Mouse (Mus musculus): ENCODE results near the gene Adcy3. TPM values are rescaled to one million over a fixed set of nuclear protein-coding genes. Genes with fewer than 3 reads are reported as not detected.
"Not testable (repeated sequence)": the region's sequence is repeated elsewhere in the genome, so short reads cannot be mapped to it uniquely, and the experiment has no call there.

Adcy3 gene
- polyA plus RNA-seq, 1 experiment from 2014 or later, result 7.7 TPM

GRCm38 (mm10) chr12:4209196-4209595, 76.3 kb downstream of the Adcy3 start:
- Histone ChIP-seq H3K4me2 (ENCODE audit: low read depth, low read length) (no peak overlapping the region), H3K36me3 (ENCODE audit: control insufficient read depth, insufficient read depth, low read length) (peaks cover 8% of the 10 kb centered on the region; the same call in 1 of the 2 replicates), H3K4me3 (replicated peaks; ENCODE audit: low read length) (no peak overlapping the region), H3K27me3 (ENCODE audit: control insufficient read depth, insufficient read depth, low read length) (no peaks in the 10 kb centered on the region), H3K27ac (ENCODE audit: low read length) (no peak overlapping the region), H3K4me1 (ENCODE audit: control insufficient read depth, insufficient read depth, low read length) (no peaks in the 10 kb centered on the region), H3K9me3 (replicated peaks; ENCODE audit: control insufficient read depth, low read length) (no peaks in the 10 kb centered on the region), H3K9ac (ENCODE audit: low read length) (no peak overlapping the region)
- WGBS, result 96% methylated on average over 9 of the region's 9 CpGs
- ATAC-seq (ENCODE audit: insufficient read depth, low FRiP score), result no peak

- H3K9me3 ChIP-seq (replicated peaks; ENCODE audit: control insufficient read depth, low read length), result no peaks in the 10 kb centered on the region
- H3K9ac ChIP-seq (ENCODE audit: low read length), result no peak overlapping the region
- H3K27me3 ChIP-seq (ENCODE audit: control insufficient read depth, insufficient read depth, low read length), result no peaks in the 10 kb centered on the region
- H3K4me3 ChIP-seq (replicated peaks; ENCODE audit: low read length), result no peak overlapping the region
- H3K4me1 ChIP-seq (ENCODE audit: control insufficient read depth, insufficient read depth, low read length), result no peaks in the 10 kb centered on the region
- H3K4me2 ChIP-seq (ENCODE audit: low read depth, low read length), result no peak overlapping the region
- H3K27ac ChIP-seq (ENCODE audit: low read length), result no peak overlapping the region
- no peak for ATAC-seq (ENCODE audit: insufficient read depth, low FRiP score)
- H3K36me3 ChIP-seq (ENCODE audit: control insufficient read depth, insufficient read depth, low read length), result peaks cover 23% of the 10 kb centered on the region; the same call in 1 of the 2 replicates
- 84% methylated on average over 9 of the region's 9 CpGs for WGBS
These were observed 78.3 kb downstream of the Adcy3 start for GRCm38 (mm10) chr12:4211174-4211573.

GRCm38 (mm10) chr12:4212908-4213307, 80.0 kb downstream of the Adcy3 start:
- H3K9me3 ChIP-seq (replicated peaks; ENCODE audit: control insufficient read depth, low read length), result no peaks in the 10 kb centered on the region
- no peak overlapping the region for H3K9ac ChIP-seq (ENCODE audit: low read length)
- H3K36me3 ChIP-seq (ENCODE audit: control insufficient read depth, insufficient read depth, low read length), result peaks cover 23% of the 10 kb centered on the region; the same call in 1 of the 2 replicates
- H3K4me2 ChIP-seq (ENCODE audit: low read depth, low read length), result no peak overlapping the region
- H3K4me3 ChIP-seq (replicated peaks; ENCODE audit: low read length), result no peak overlapping the region
- H3K27me3 ChIP-seq (ENCODE audit: control insufficient read depth, insufficient read depth, low read length), result no peaks in the 10 kb centered on the region
- H3K27ac ChIP-seq (ENCODE audit: low read length), result no peak overlapping the region
- no peak; the same call in 1 of the 2 replicates for ATAC-seq (ENCODE audit: insufficient read depth, low FRiP score)
- H3K4me1 ChIP-seq (ENCODE audit: control insufficient read depth, insufficient read depth, low read length), result no peaks in the 10 kb centered on the region
- 74% methylated on average over 8 of the region's 8 CpGs for WGBS

- H3K36me3 ChIP-seq (ENCODE audit: control insufficient read depth, insufficient read depth, low read length), result 0 out of 2 replicates have a peak, but pooled peaks cover 5% of the 10 kb centered on the region
- H3K9ac ChIP-seq (ENCODE audit: low read length), result no peak overlapping the region
- H3K27ac ChIP-seq (ENCODE audit: low read length), result no peak overlapping the region
- H3K4me1 ChIP-seq (ENCODE audit: control insufficient read depth, insufficient read depth, low read length), result peaks cover 9% of the 10 kb centered on the region
- no peaks in the 10 kb centered on the region for H3K27me3 ChIP-seq (ENCODE audit: control insufficient read depth, insufficient read depth, low read length)
- H3K4me2 ChIP-seq (ENCODE audit: low read depth, low read length), result no peak overlapping the region
- 93% methylated on average over 7 of the region's 7 CpGs for WGBS
- H3K4me3 ChIP-seq (replicated peaks; ENCODE audit: low read length), result no peak overlapping the region
- ATAC-seq (ENCODE audit: insufficient read depth, low FRiP score), result no peak
- H3K9me3 ChIP-seq (replicated peaks; ENCODE audit: control insufficient read depth, low read length), result no peaks in the 10 kb centered on the region
These were observed 97.3 kb downstream of the Adcy3 start for GRCm38 (mm10) chr12:4230156-4230555.

GRCm38 (mm10) chr12:4232777-4233176, 99.9 kb downstream of the Adcy3 start:
- no peak overlapping the region for H3K27ac ChIP-seq (ENCODE audit: low read length)
- ATAC-seq (ENCODE audit: insufficient read depth, low FRiP score), result no peak
- no peaks in the 10 kb centered on the region for H3K9me3 ChIP-seq (replicated peaks; ENCODE audit: control insufficient read depth, low read length)
- H3K27me3 ChIP-seq (ENCODE audit: control insufficient read depth, insufficient read depth, low read length), result no peaks in the 10 kb centered on the region
- 0 out of 2 replicates have a peak, but pooled peaks cover 3% of the 10 kb centered on the region for H3K36me3 ChIP-seq (ENCODE audit: control insufficient read depth, insufficient read depth, low read length)
- peaks cover 9% of the 10 kb centered on the region for H3K4me1 ChIP-seq (ENCODE audit: control insufficient read depth, insufficient read depth, low read length)
- 31% methylated on average over 4 of the region's 4 CpGs for WGBS
- peak overlapping the region; percentile 68 for H3K4me2 ChIP-seq (ENCODE audit: low read depth, low read length)
- peak overlapping the region; percentile 28; the same call in 1 of the 2 replicates for H3K9ac ChIP-seq (ENCODE audit: low read length)
- H3K4me3 ChIP-seq (replicated peaks; ENCODE audit: low read length), result peak overlapping the region; percentile 75

GRCm38 (mm10) chr12:4233572-4234508, 100.9 kb downstream of the Adcy3 start, which contains the start of the genes Ptrhd1 and Cenpo:
TSS of gene Ptrhd1 (plus strand) at chr12:4234027.
TSS of gene Cenpo (minus strand) at chr12:4234294.
- H3K4me2 ChIP-seq (ENCODE audit: low read depth, low read length), result peak within 1 kb of the TSS; percentile 68
- H3K9ac ChIP-seq (ENCODE audit: low read length), result peak within 1 kb of the TSS; percentile 84
- H3K9me3 ChIP-seq (replicated peaks; ENCODE audit: control insufficient read depth, low read length), result no peaks in the 10 kb centered on the region
- peak; percentile 98 for ATAC-seq (ENCODE audit: insufficient read depth, low FRiP score)
- under 1% methylated on average over 50 of the region's 50 CpGs for WGBS
- H3K4me1 ChIP-seq (ENCODE audit: control insufficient read depth, insufficient read depth, low read length), result peaks cover 9% of the 10 kb centered on the region
- H3K27ac ChIP-seq (ENCODE audit: low read length), result peak within 1 kb of the TSS; percentile 94
- 0 out of 2 replicates have a peak, but pooled peaks cover 3% of the 10 kb centered on the region for H3K36me3 ChIP-seq (ENCODE audit: control insufficient read depth, insufficient read depth, low read length)
- H3K27me3 ChIP-seq (ENCODE audit: control insufficient read depth, insufficient read depth, low read length), result no peaks in the 10 kb centered on the region
- peak within 1 kb of the TSS; percentile 75 for H3K4me3 ChIP-seq (replicated peaks; ENCODE audit: low read length)

- Histone ChIP-seq H3K27me3 (ENCODE audit: control insufficient read depth, insufficient read depth, low read length) (no peaks in the 10 kb centered on the region), H3K4me2 (ENCODE audit: low read depth, low read length) (no peak overlapping the region), H3K4me1 (ENCODE audit: control insufficient read depth, insufficient read depth, low read length) (peaks cover 3% of the 10 kb centered on the region), H3K27ac (ENCODE audit: low read length) (no peak overlapping the region), H3K9ac (ENCODE audit: low read length) (no peak overlapping the region), H3K36me3 (ENCODE audit: control insufficient read depth, insufficient read depth, low read length) (0 out of 2 replicates have a peak, but pooled peaks cover 3% of the 10 kb centered on the region), H3K9me3 (replicated peaks; ENCODE audit: control insufficient read depth, low read length) (no peaks in the 10 kb centered on the region), H3K4me3 (replicated peaks; ENCODE audit: low read length) (no peak overlapping the region)
- whole genome bisulfite sequencing, result 94% methylated on average over 15 of the region's 15 CpGs
- ATAC-seq (ENCODE audit: insufficient read depth, low FRiP score), result no peak
These were observed 104.6 kb downstream of the Adcy3 start for GRCm38 (mm10) chr12:4237481-4237880.

- not testable (repeated sequence) for H3K27me3 ChIP-seq (ENCODE audit: control insufficient read depth, insufficient read depth, low read length)
These were observed 107.4 kb downstream of the Adcy3 start for GRCm38 (mm10) chr12:4240281-4240680.

GRCm38 (mm10) chr12:4243805-4244204, 110.9 kb downstream of the Adcy3 start:
- Histone ChIP-seq H3K36me3 (ENCODE audit: control insufficient read depth, insufficient read depth, low read length) (peaks cover 7% of the 10 kb centered on the region; the same call in 1 of the 2 replicates), H3K9ac (ENCODE audit: low read length) (no peak overlapping the region), H3K27ac (ENCODE audit: low read length) (no peak overlapping the region), H3K27me3 (ENCODE audit: control insufficient read depth, insufficient read depth, low read length) (no peaks in the 10 kb centered on the region), H3K4me1 (ENCODE audit: control insufficient read depth, insufficient read depth, low read length) (no peaks in the 10 kb centered on the region), H3K4me3 (replicated peaks; ENCODE audit: low read length) (no peak overlapping the region), H3K9me3 (replicated peaks; ENCODE audit: control insufficient read depth, low read length) (no peaks in the 10 kb centered on the region), H3K4me2 (ENCODE audit: low read depth, low read length) (no peak overlapping the region)
- ATAC-seq (ENCODE audit: insufficient read depth, low FRiP score), result no peak
- 74% methylated on average over 2 of the region's 2 CpGs for WGBS

More at GRCm38 (mm10) chr12:4240281-4240680, 107.4 kb downstream of the Adcy3 start:
- not testable (repeated sequence) for ATAC-seq (ENCODE audit: insufficient read depth, low FRiP score); H3K36me3 ChIP-seq (ENCODE audit: control insufficient read depth, insufficient read depth, low read length); H3K27ac ChIP-seq (ENCODE audit: low read length); H3K4me2 ChIP-seq (ENCODE audit: low read depth, low read length); H3K9ac ChIP-seq (ENCODE audit: low read length); H3K9me3 ChIP-seq (replicated peaks; ENCODE audit: control insufficient read depth, low read length); H3K4me1 ChIP-seq (ENCODE audit: control insufficient read depth, insufficient read depth, low read length); H3K4me3 ChIP-seq (replicated peaks; ENCODE audit: low read length)
- 62% methylated on average over 8 of the region's 8 CpGs for WGBS

Data from stomach, embryonic 16.5 days (tissue).